Mouse (Mus musculus) cerebellum, adult 9-10 months (tissue): ENCODE results near the gene Fbxo24.

ENCODE experiments used
- DNase-seq: peaks from one replicate; pipeline ENCODE4 v3.0.0; 2022

Gene Fbxo24

GRCm38 (mm10) chr5:137600281-137600618 is 28.6 kb downstream of the Fbxo24 start:
- no peak for DNase-seq

GRCm38 (mm10) chr5:137599600-137599999 is 29.2 kb downstream of the Fbxo24 start:
- DNase-seq = peak; percentile 42

- no peak for DNase-seq
These were observed 30.5 kb downstream of the Fbxo24 start for GRCm38 (mm10) chr5:137598100-137598826.

GRCm38 (mm10) chr5:137597625-137598024 is 31.2 kb downstream of the Fbxo24 start:
- no peak for DNase-seq

GRCm38 (mm10) chr5:137596601-137597261 is 32.1 kb downstream of the Fbxo24 start:
- DNase-seq = no peak

GRCm38 (mm10) chr5:137595921-137596320 is 32.9 kb downstream of the Fbxo24 start:
- no peak for DNase-seq

- DNase-seq = no peak
These were observed 38.3 kb downstream of the Fbxo24 start for GRCm38 (mm10) chr5:137590507-137590906.

GRCm38 (mm10) chr5:137584976-137585375 is 43.8 kb downstream of the Fbxo24 start:
- peak; percentile 82 for DNase-seq

- no peak for DNase-seq
These were observed 45.1 kb downstream of the Fbxo24 start for GRCm38 (mm10) chr5:137583670-137584169.

GRCm38 (mm10) chr5:137582702-137583101 is 46.1 kb downstream of the Fbxo24 start:
- no peak for DNase-seq

GRCm38 (mm10) chr5:137580246-137580645 is 48.6 kb downstream of the Fbxo24 start:
- DNase-seq = no peak

- DNase-seq = peak; percentile 84
These were observed 54.3 kb downstream of the Fbxo24 start for GRCm38 (mm10) chr5:137574470-137574901.

GRCm38 (mm10) chr5:137570691-137571586 is 57.9 kb downstream of the Fbxo24 start:
- no peak for DNase-seq

GRCm38 (mm10) chr5:137570181-137570580 is 58.6 kb downstream of the Fbxo24 start:
- no peak for DNase-seq

- DNase-seq = no peak
These were observed 59.1 kb downstream of the Fbxo24 start, which contains the start of gene Tfr2 for GRCm38 (mm10) chr5:137569665-137570064. Gene Tfr2 (plus strand): TSS chr5:137569840.

GRCm38 (mm10) chr5:137569031-137569430 is 59.8 kb downstream of the Fbxo24 start:
- DNase-seq = no peak

GRCm38 (mm10) chr5:137568223-137568798 is 60.5 kb downstream of the Fbxo24 start:
- DNase-seq = no peak

- DNase-seq = no peak
These were observed 62.4 kb downstream of the Fbxo24 start for GRCm38 (mm10) chr5:137566416-137566815.

- no peak for DNase-seq
These were observed 63.1 kb downstream of the Fbxo24 start for GRCm38 (mm10) chr5:137565744-137566143.

- DNase-seq = no peak
These were observed 65.8 kb downstream of the Fbxo24 start for GRCm38 (mm10) chr5:137562965-137563364.
